Comparison of ENCODE assay signal across 7 mouse cellular contexts in genomic region chr17:27501331-27502251, GRCm38 (mm10). TPM values are rescaled to one million over a fixed set of nuclear protein-coding genes. Genes with fewer than 3 reads are reported as not detected.
A peak's percentile ranks its signal among the peaks of the same experiment; 100 is the strongest.
DNase-seq lines count a peak whose midpoint lies in the region; ATAC-seq and TF ChIP-seq lines count a peak whose summit lies in the region.

No protein-coding gene starts in this region.

- peak overlapping the region; percentile 18 for H3K4me3 ChIP-seq in ES-Bruce4 (ENCODE audit: low read depth, low read length)
- no peak overlapping the region for H3K4me3 ChIP-seq in embryonic facial prominence, embryonic 13.5 days
- peak overlapping the region; percentile 5 for H3K4me3 ChIP-seq in limb, embryonic 10.5 days
- H3K4me3 ChIP-seq in neural tube, embryonic 15.5 days (replicated peaks) = no peak overlapping the region

- H3K36me3 ChIP-seq in ES-Bruce4 (ENCODE audit: control insufficient read depth, insufficient read depth, low read length, poor library complexity, severe bottlenecking) = no peaks in the 10 kb centered on the region
- no peaks in the 10 kb centered on the region for H3K36me3 ChIP-seq in embryonic facial prominence, embryonic 13.5 days
- no peaks in the 10 kb centered on the region for H3K36me3 ChIP-seq in limb, embryonic 10.5 days
- no peaks in the 10 kb centered on the region for H3K36me3 ChIP-seq in neural tube, embryonic 15.5 days

- WGBS in embryonic facial prominence, embryonic 13.5 days = 5% methylated on average over 18 of the region's 18 CpGs
- 9% methylated on average over 18 of the region's 18 CpGs for WGBS in limb, embryonic 10.5 days
- 8% methylated on average over 17 of the region's 18 CpGs for WGBS in neural tube, embryonic 15.5 days

- peak overlapping the region; percentile 51 for H3K4me2 ChIP-seq in embryonic facial prominence, embryonic 13.5 days
- peak overlapping the region; percentile 39 for H3K4me2 ChIP-seq in neural tube, embryonic 15.5 days

- TF ChIP-seq EP300 in ES-Bruce4 (IDR thresholded peaks at IDR 0.05; ENCODE audit: insufficient read depth, low read depth, low read length) = peak; percentile 54; the same call in 1 of the 2 replicates

- no peak for TF ChIP-seq POLR2A in ES-Bruce4 (IDR thresholded peaks at IDR 0.05; ENCODE audit: insufficient read depth, low read length)

- peaks cover 9% of the 10 kb centered on the region for H3K4me1 ChIP-seq in ES-Bruce4 (ENCODE audit: control insufficient read depth, insufficient read depth, low read length)
- peaks cover 50% of the 10 kb centered on the region for H3K4me1 ChIP-seq in embryonic facial prominence, embryonic 13.5 days
- peaks cover 63% of the 10 kb centered on the region for H3K4me1 ChIP-seq in limb, embryonic 10.5 days
- peaks cover 44% of the 10 kb centered on the region for H3K4me1 ChIP-seq in neural tube, embryonic 15.5 days

- H3K27me3 ChIP-seq in ES-Bruce4 (ENCODE audit: control insufficient read depth, insufficient read depth, low read length, poor library complexity, severe bottlenecking) = no peaks in the 10 kb centered on the region
- H3K27me3 ChIP-seq in embryonic facial prominence, embryonic 13.5 days = peaks cover 18% of the 10 kb centered on the region
- H3K27me3 ChIP-seq in limb, embryonic 10.5 days (ENCODE audit: low read depth, poor library complexity, severe bottlenecking) = peaks cover 73% of the 10 kb centered on the region
- H3K27me3 ChIP-seq in neural tube, embryonic 15.5 days (replicated peaks) = peaks cover 5% of the 10 kb centered on the region; the same call in 1 of the 2 replicates

- no peaks in the 10 kb centered on the region for H3K9me3 ChIP-seq in ES-Bruce4 (replicated peaks; ENCODE audit: control insufficient read depth, insufficient read depth, low read length, poor library complexity, severe bottlenecking)
- H3K9me3 ChIP-seq in embryonic facial prominence, embryonic 13.5 days = no peaks in the 10 kb centered on the region
- no peaks in the 10 kb centered on the region for H3K9me3 ChIP-seq in limb, embryonic 10.5 days (replicated peaks)
- H3K9me3 ChIP-seq in neural tube, embryonic 15.5 days (replicated peaks) = no peaks in the 10 kb centered on the region

- H3K9ac ChIP-seq in ES-Bruce4 (ENCODE audit: low read depth, poor library complexity, severe bottlenecking) = no peak overlapping the region
- 0 out of 2 replicates have a peak overlapping the region, but pooled peaks have one; percentile 40 for H3K9ac ChIP-seq in embryonic facial prominence, embryonic 13.5 days
- H3K9ac ChIP-seq in neural tube, embryonic 15.5 days (replicated peaks) = 0 out of 2 replicates have a peak overlapping the region, but pooled peaks have one; percentile 20

- no peak overlapping the region for H3K27ac ChIP-seq in ES-Bruce4 (ENCODE audit: insufficient read depth, low read length)
- peak overlapping the region; percentile 57 for H3K27ac ChIP-seq in embryonic facial prominence, embryonic 13.5 days
- H3K27ac ChIP-seq in limb, embryonic 10.5 days = peak overlapping the region; percentile 68
- peak overlapping the region; percentile 33; the same call in 1 of the 2 replicates for H3K27ac ChIP-seq in neural tube, embryonic 15.5 days (replicated peaks)

- peak; percentile 30 for DNase-seq in A20 (ENCODE audit: low read depth, low spot score)
- no peak for DNase-seq in limb, embryonic 10.5 days (ENCODE audit: low spot score)
- no peak for DNase-seq in urinary bladder, postnatal 36 days (ENCODE audit: low spot score in 2 of 2)
- DNase-seq in right cerebral cortex, postnatal 25 days = no peak

- no peak for ATAC-seq in embryonic facial prominence, embryonic 13.5 days (ENCODE audit: insufficient number of reproducible peaks, insufficient read depth, low FRiP score, low TSS enrichment, low read depth)
- peak; percentile 38 for ATAC-seq in neural tube, embryonic 15.5 days (ENCODE audit: low FRiP score)

- no peak for TF ChIP-seq CTCF in ES-Bruce4 (IDR thresholded peaks at IDR 0.05; ENCODE audit: low read depth, low read length)

RNA-seq across cellular contexts. Expression of gene Grm4, which starts 19.6 kb away (rescaled TPM):
- 0.49 and 0.63 TPM in 2 replicates for polyA plus RNA-seq in ES-Bruce4 (2011; ENCODE audit: insufficient read depth, insufficient read length, low read depth, missing spikeins)
- polyA plus RNA-seq in embryonic facial prominence, embryonic 13.5 days (2015; fragmentation: Nextera tagmentation; extraction: Ambion mirVana) = 0.25 and 0.38 TPM in 2 replicates
- polyA plus RNA-seq in limb, embryonic 10.5 days (2016; fragmentation: Nextera tagmentation; extraction: Ambion mirVana) = 0.06 and 0.35 TPM in 2 replicates
- polyA plus RNA-seq in neural tube, embryonic 15.5 days (2015; fragmentation: Nextera tagmentation; extraction: Ambion mirVana) = 9.7 and 10.1 TPM in 2 replicates

RNA-seq across cellular contexts. Expression of gene Hmga1, which starts 54.7 kb away (rescaled TPM):
- polyA plus RNA-seq in ES-Bruce4 (2011; ENCODE audit: insufficient read depth, insufficient read length, low read depth, missing spikeins) = 933 and 989 TPM in 2 replicates
- 227 and 258 TPM in 2 replicates for polyA plus RNA-seq in embryonic facial prominence, embryonic 13.5 days (2015; fragmentation: Nextera tagmentation; extraction: Ambion mirVana)
- 904 and 1,218 TPM in 2 replicates for polyA plus RNA-seq in limb, embryonic 10.5 days (2016; fragmentation: Nextera tagmentation; extraction: Ambion mirVana)
- 129 and 207 TPM in 2 replicates for polyA plus RNA-seq in neural tube, embryonic 15.5 days (2015; fragmentation: Nextera tagmentation; extraction: Ambion mirVana)

Comparison
In these comparisons a context has a peak if more than half of its experiments do, and no peak if none do; other contexts are left out.
1. H3K4me3 ChIP-seq: peak in ES-Bruce4 (single experiment) and limb, embryonic 10.5 days (single experiment); none in embryonic facial prominence, embryonic 13.5 days (single experiment) and neural tube, embryonic 15.5 days (single experiment).